Mouse (Mus musculus) megakaryocyte, embryonic 14.5 days (primary cell): Measurements from ENCODE around the gene A930018P22Rik. TPM values are rescaled to one million over a fixed set of nuclear protein-coding genes. Genes with fewer than 3 reads are reported as not detected.

Experiments
- H3K27me3 ChIP-seq: replicated peaks from 2 replicates; pipeline ENCODE3; 2012; ENCODE audit warnings: inconsistent platforms
- H3K36me3 ChIP-seq: replicated peaks from 2 replicates; pipeline ENCODE3; 2012; ENCODE audit warnings: low read length, inconsistent platforms, mixed read lengths
- H3K4me1 ChIP-seq: 2 replicates; pipeline ENCODE4 v1.6.1; 2012; ENCODE audit warnings: inconsistent platforms
- H3K4me3 ChIP-seq: replicated peaks from 2 replicates; pipeline ENCODE3; 2012; ENCODE audit warnings: moderate library complexity, mild to moderate bottlenecking, inconsistent platforms
- H3K9me3 ChIP-seq: 2 replicates; pipeline ENCODE4 v1.6.1; 2012; ENCODE audit warnings: inconsistent platforms
- FLI1 ChIP-seq: IDR thresholded peaks from 2 replicates; pipeline ENCODE4 v1.6.1; 2012; ENCODE audit warnings: low read length, inconsistent platforms, mixed read lengths
- GATA1 ChIP-seq: IDR thresholded peaks from 3 replicates; pipeline ENCODE4 v1.6.1; 2012; ENCODE audit warnings: mixed read lengths, low read length, inconsistent platforms, borderline replicate concordance
- polyA plus RNA-seq: library from polyadenylated mRNA; stranded (reverse); fragments of >175 nt; gene quantifications from 2 replicates; pipeline ENCODE4 v1.2.3, GENCODE M21; 2012; ENCODE audit warnings: low replicate concordance; ENCODE audit not compliant: insufficient read depth

A930018P22Rik gene
- polyA plus RNA-seq, 1 experiment: 0.19 TPM

GRCm38 (mm10) chr2:104134150-104135056, 11.8 kb downstream of the A930018P22Rik start:
- Histone ChIP-seq H3K36me3 (no peaks in the 10 kb centered on the region), H3K4me3 (peak overlapping the region; percentile 25), H3K4me1 (peaks cover 19% of the 10 kb centered on the region), H3K27me3 (peaks cover 56% of the 10 kb centered on the region), H3K9me3 (peaks cover 9% of the 10 kb centered on the region)
- TF ChIP-seq GATA1 (no peak), FLI1 (no peak)

- peaks cover 9% of the 10 kb centered on the region for H3K9me3 ChIP-seq
- H3K27me3 ChIP-seq: peaks cover 48% of the 10 kb centered on the region
- H3K4me1 ChIP-seq: peaks cover 14% of the 10 kb centered on the region
- no peak for TF ChIP-seq GATA1
- no peak for TF ChIP-seq FLI1
- no peak overlapping the region for H3K4me3 ChIP-seq
- no peaks in the 10 kb centered on the region for H3K36me3 ChIP-seq
These were observed 13.4 kb downstream of the A930018P22Rik start for GRCm38 (mm10) chr2:104135920-104136319.

- Histone ChIP-seq H3K9me3 (peaks cover 25% of the 10 kb centered on the region), H3K27me3 (peaks cover 28% of the 10 kb centered on the region), H3K4me3 (no peak overlapping the region), H3K36me3 (no peaks in the 10 kb centered on the region), H3K4me1 (peaks cover 8% of the 10 kb centered on the region)
- TF ChIP-seq GATA1 (no peak), FLI1 (no peak)
These were observed 19.6 kb downstream of the A930018P22Rik start for GRCm38 (mm10) chr2:104142140-104142539.

GRCm38 (mm10) chr2:104144004-104144403, 21.4 kb downstream of the A930018P22Rik start:
- Histone ChIP-seq H3K4me1 (peaks cover 8% of the 10 kb centered on the region), H3K9me3 (peaks cover 18% of the 10 kb centered on the region), H3K4me3 (no peak overlapping the region), H3K27me3 (peaks cover 32% of the 10 kb centered on the region), H3K36me3 (no peaks in the 10 kb centered on the region)
- TF ChIP-seq FLI1 (no peak), GATA1 (no peak)

GRCm38 (mm10) chr2:104145983-104146382, 23.4 kb downstream of the A930018P22Rik start:
- no peaks in the 10 kb centered on the region for H3K36me3 ChIP-seq
- no peak for TF ChIP-seq GATA1
- no peak for TF ChIP-seq FLI1
- peaks cover 16% of the 10 kb centered on the region for H3K9me3 ChIP-seq
- H3K4me3 ChIP-seq: peak overlapping the region; percentile 70
- H3K27me3 ChIP-seq: peaks cover 40% of the 10 kb centered on the region
- peaks cover 14% of the 10 kb centered on the region for H3K4me1 ChIP-seq

- peaks cover 16% of the 10 kb centered on the region for H3K9me3 ChIP-seq
- peaks cover 38% of the 10 kb centered on the region for H3K27me3 ChIP-seq
- H3K36me3 ChIP-seq: no peaks in the 10 kb centered on the region
- TF ChIP-seq GATA1 (no peak), FLI1 (no peak)
- peaks cover 19% of the 10 kb centered on the region for H3K4me1 ChIP-seq
- H3K4me3 ChIP-seq: no peak overlapping the region
These were observed 25.5 kb downstream of the A930018P22Rik start for GRCm38 (mm10) chr2:104147910-104148561.

GRCm38 (mm10) chr2:104150608-104151397, 28.2 kb downstream of the A930018P22Rik start:
- H3K4me3 ChIP-seq: no peak overlapping the region
- peaks cover 15% of the 10 kb centered on the region for H3K4me1 ChIP-seq
- TF ChIP-seq GATA1 (no peak), FLI1 (no peak)
- no peaks in the 10 kb centered on the region for H3K36me3 ChIP-seq
- H3K27me3 ChIP-seq: peaks cover 52% of the 10 kb centered on the region
- peaks cover 5% of the 10 kb centered on the region; the same call in 1 of the 2 replicates for H3K9me3 ChIP-seq

- Histone ChIP-seq H3K4me3 (no peak overlapping the region), H3K36me3 (no peaks in the 10 kb centered on the region), H3K27me3 (peaks cover 63% of the 10 kb centered on the region), H3K4me1 (peaks cover 11% of the 10 kb centered on the region), H3K9me3 (no peaks in the 10 kb centered on the region)
- TF ChIP-seq FLI1 (no peak), GATA1 (no peak)
These were observed 30.8 kb downstream of the A930018P22Rik start for GRCm38 (mm10) chr2:104153345-104153744.

GRCm38 (mm10) chr2:104153876-104154275, 31.3 kb downstream of the A930018P22Rik start:
- no peak overlapping the region for H3K4me3 ChIP-seq
- H3K9me3 ChIP-seq: no peaks in the 10 kb centered on the region
- H3K27me3 ChIP-seq: peaks cover 57% of the 10 kb centered on the region
- H3K36me3 ChIP-seq: no peaks in the 10 kb centered on the region
- TF ChIP-seq GATA1 (no peak), FLI1 (no peak)
- peaks cover 11% of the 10 kb centered on the region for H3K4me1 ChIP-seq
